Mouse (Mus musculus) midbrain, embryonic 12.5 days (tissue): ENCODE measurements around the gene Evc. TPM values are rescaled to one million over a fixed set of nuclear protein-coding genes. Genes with fewer than 3 reads are reported as not detected.
A peak's percentile ranks its signal among the peaks of the same experiment; 100 is the strongest.

ENCODE experiments used
- ATAC-seq: fragments of 200-750 bp; cut with Nextera tagmentation; 2 replicates; pipeline ENCODE4 v1.8.0; 2017; ENCODE audit warnings: low read depth, moderate TSS enrichment, moderate library complexity; ENCODE audit not compliant: low FRiP score
- H3K27ac ChIP-seq: fragments of 300-500 bp; sonication (generic); replicated peaks from 2 replicates; pipeline ENCODE4 v1.5.1; 2016; ENCODE audit warnings: mild to moderate bottlenecking
- H3K27me3 ChIP-seq: fragments of 300-500 bp; sonication (generic); 2 replicates; pipeline ENCODE4 v1.6.1; 2016; ENCODE audit warnings: mild to moderate bottlenecking
- H3K36me3 ChIP-seq: fragments of 300-500 bp; sonication (generic); 2 replicates; pipeline ENCODE4 v1.6.1; 2016
- H3K4me1 ChIP-seq: fragments of 300-500 bp; sonication (generic); 2 replicates; pipeline ENCODE4 v1.6.1; 2016
- H3K4me2 ChIP-seq: fragments of 300-500 bp; sonication (generic); replicated peaks from 2 replicates; pipeline ENCODE4 v1.6.1; 2016; ENCODE audit warnings: mild to moderate bottlenecking, moderate library complexity
- H3K4me3 ChIP-seq: fragments of 300-500 bp; sonication (generic); 2 replicates; pipeline ENCODE4 v1.5.1; 2016; ENCODE audit warnings: mild to moderate bottlenecking
- H3K9ac ChIP-seq: fragments of 300-500 bp; sonication (generic); replicated peaks from 2 replicates; pipeline ENCODE4 v1.6.1; 2016; ENCODE audit warnings: mild to moderate bottlenecking, moderate library complexity
- H3K9me3 ChIP-seq: fragments of 300-500 bp; sonication (generic); 2 replicates; pipeline ENCODE4 v1.6.1; 2016; ENCODE audit warnings: mild to moderate bottlenecking
- WGBS: fragments of 180-500 bp; shearing (Covaris S2); methylation state at CpG from one replicate; pipeline ENCODE4 v1.1.7; 2016; 5-methylcytosine and 5-hydroxymethylcytosine counted together
- polyA plus RNA-seq: library from polyadenylated mRNA; unstranded; fragments of >200 nt; fragmentation: Nextera tagmentation; extraction: Ambion mirVana; gene quantifications from 2 replicates; pipeline ENCODE4 v1.2.1, GENCODE M21; 2016

Gene Evc
- polyA plus RNA-seq, 1 experiment from 2014 or later, result 21.1 TPM

GRCm38 (mm10) chr5:37298370-37298769, 38.3 kb downstream of the Evc start:
- no peak for ATAC-seq

GRCm38 (mm10) chr5:37296717-37297116, 40.0 kb downstream of the Evc start:
- Histone ChIP-seq H3K9ac (no peak overlapping the region), H3K27ac (no peak overlapping the region), H3K4me1 (no peaks in the 10 kb centered on the region), H3K4me3 (no peak overlapping the region), H3K27me3 (no peaks in the 10 kb centered on the region), H3K36me3 (peaks cover 21% of the 10 kb centered on the region), H3K9me3 (no peaks in the 10 kb centered on the region), H3K4me2 (no peak overlapping the region)
- WGBS, result 80% methylated on average over 10 of the region's 10 CpGs
- no peak for ATAC-seq

More at GRCm38 (mm10) chr5:37298370-37298769, 38.3 kb downstream of the Evc start:
- Histone ChIP-seq H3K9me3 (no peaks in the 10 kb centered on the region), H3K27me3 (no peaks in the 10 kb centered on the region), H3K9ac (no peak overlapping the region), H3K4me1 (no peaks in the 10 kb centered on the region), H3K4me3 (no peak overlapping the region), H3K27ac (no peak overlapping the region), H3K36me3 (0 out of 2 replicates have a peak, but pooled peaks cover 15% of the 10 kb centered on the region), H3K4me2 (no peak overlapping the region)
- WGBS, result 21% methylated on average over 7 of the region's 7 CpGs

GRCm38 (mm10) chr5:37290983-37291382, 45.7 kb downstream of the Evc start:
- no peak overlapping the region for H3K27ac ChIP-seq
- WGBS, result 72% methylated on average over 9 of the region's 9 CpGs
- no peak for ATAC-seq
- H3K9me3 ChIP-seq, result no peaks in the 10 kb centered on the region
- no peak overlapping the region for H3K4me2 ChIP-seq
- no peak overlapping the region for H3K9ac ChIP-seq
- peaks cover 63% of the 10 kb centered on the region for H3K36me3 ChIP-seq
- H3K4me1 ChIP-seq, result no peaks in the 10 kb centered on the region
- no peaks in the 10 kb centered on the region for H3K27me3 ChIP-seq
- no peak overlapping the region for H3K4me3 ChIP-seq

- ATAC-seq, result peak; percentile 39; the same call in 1 of the 2 replicates
- WGBS, result 24% methylated on average over 3 of the region's 3 CpGs
- peaks cover 77% of the 10 kb centered on the region for H3K36me3 ChIP-seq
- no peaks in the 10 kb centered on the region for H3K4me1 ChIP-seq
- no peak overlapping the region for H3K9ac ChIP-seq
- H3K4me3 ChIP-seq, result no peak overlapping the region
- no peak overlapping the region for H3K4me2 ChIP-seq
- H3K27me3 ChIP-seq, result no peaks in the 10 kb centered on the region
- H3K27ac ChIP-seq, result no peak overlapping the region
- H3K9me3 ChIP-seq, result no peaks in the 10 kb centered on the region
Observed at GRCm38 (mm10) chr5:37289236-37289635, 47.5 kb downstream of the Evc start.

GRCm38 (mm10) chr5:37288374-37288773, 48.3 kb downstream of the Evc start:
- H3K4me2 ChIP-seq, result no peak overlapping the region
- WGBS, result 80% methylated on average over 3 of the region's 3 CpGs
- no peak overlapping the region for H3K9ac ChIP-seq
- H3K27me3 ChIP-seq, result no peaks in the 10 kb centered on the region
- peak; percentile 28; the same call in 1 of the 2 replicates for ATAC-seq
- no peaks in the 10 kb centered on the region for H3K9me3 ChIP-seq
- H3K27ac ChIP-seq, result no peak overlapping the region
- H3K4me3 ChIP-seq, result no peak overlapping the region
- no peaks in the 10 kb centered on the region for H3K4me1 ChIP-seq
- peaks cover 86% of the 10 kb centered on the region for H3K36me3 ChIP-seq

GRCm38 (mm10) chr5:37281021-37281420, 55.7 kb downstream of the Evc start:
- ATAC-seq, result no peak
- 92% methylated on average over 11 of the region's 11 CpGs for WGBS

GRCm38 (mm10) chr5:37263816-37264215, 72.9 kb downstream of the Evc start:
- WGBS, result 82% methylated on average over 6 of the region's 6 CpGs
- peaks cover 36% of the 10 kb centered on the region for H3K36me3 ChIP-seq
- no peak overlapping the region for H3K9ac ChIP-seq
- no peaks in the 10 kb centered on the region for H3K27me3 ChIP-seq
- no peak overlapping the region for H3K4me2 ChIP-seq
- H3K4me3 ChIP-seq, result no peak overlapping the region
- H3K27ac ChIP-seq, result no peak overlapping the region
- H3K9me3 ChIP-seq, result no peaks in the 10 kb centered on the region
- no peak for ATAC-seq
- H3K4me1 ChIP-seq, result peaks cover 21% of the 10 kb centered on the region

More at GRCm38 (mm10) chr5:37281021-37281420, 55.7 kb downstream of the Evc start:
- H3K9ac ChIP-seq, result no peak overlapping the region
- no peak overlapping the region for H3K27ac ChIP-seq
- no peak overlapping the region for H3K4me2 ChIP-seq
- no peaks in the 10 kb centered on the region for H3K9me3 ChIP-seq
- no peaks in the 10 kb centered on the region for H3K27me3 ChIP-seq
- no peaks in the 10 kb centered on the region for H3K4me1 ChIP-seq
- no peak overlapping the region for H3K4me3 ChIP-seq
- H3K36me3 ChIP-seq, result peaks cover 94% of the 10 kb centered on the region

- Histone ChIP-seq H3K9ac (no peak overlapping the region), H3K36me3 (peaks cover 17% of the 10 kb centered on the region), H3K4me2 (no peak overlapping the region), H3K4me3 (no peak overlapping the region), H3K27ac (no peak overlapping the region; the same call in 1 of the 2 replicates), H3K9me3 (no peaks in the 10 kb centered on the region), H3K4me1 (peaks cover 37% of the 10 kb centered on the region), H3K27me3 (no peaks in the 10 kb centered on the region)
- peak; percentile 36 for ATAC-seq
- WGBS, result 68% methylated on average over 5 of the region's 5 CpGs
Observed at GRCm38 (mm10) chr5:37261734-37262133, 75.0 kb downstream of the Evc start.

- Histone ChIP-seq H3K4me1 (peaks cover 51% of the 10 kb centered on the region), H3K9me3 (0 out of 2 replicates have a peak, but pooled peaks cover 3% of the 10 kb centered on the region), H3K27ac (no peak overlapping the region), H3K4me2 (no peak overlapping the region), H3K36me3 (peaks cover 6% of the 10 kb centered on the region; the same call in 1 of the 2 replicates), H3K9ac (no peak overlapping the region), H3K27me3 (no peaks in the 10 kb centered on the region), H3K4me3 (no peak overlapping the region)
- ATAC-seq, result no peak
- WGBS, result 63% methylated on average over 5 of the region's 5 CpGs
Observed at GRCm38 (mm10) chr5:37257243-37257642, 79.5 kb downstream of the Evc start.

GRCm38 (mm10) chr5:37256823-37257222, 79.9 kb downstream of the Evc start:
- Histone ChIP-seq H3K4me2 (no peak overlapping the region), H3K27me3 (no peaks in the 10 kb centered on the region), H3K27ac (no peak overlapping the region), H3K9me3 (0 out of 2 replicates have a peak, but pooled peaks cover 3% of the 10 kb centered on the region), H3K4me3 (no peak overlapping the region), H3K36me3 (peaks cover 6% of the 10 kb centered on the region; the same call in 1 of the 2 replicates), H3K9ac (no peak overlapping the region), H3K4me1 (peaks cover 47% of the 10 kb centered on the region)
- no peak for ATAC-seq
- WGBS, result 71% methylated on average over 7 of the region's 7 CpGs

GRCm38 (mm10) chr5:37254523-37254922, 82.2 kb downstream of the Evc start:
- Histone ChIP-seq H3K36me3 (peaks cover 6% of the 10 kb centered on the region; the same call in 1 of the 2 replicates), H3K9ac (no peak overlapping the region), H3K27ac (no peak overlapping the region), H3K4me3 (no peak overlapping the region), H3K9me3 (0 out of 2 replicates have a peak, but pooled peaks cover 3% of the 10 kb centered on the region), H3K4me2 (no peak overlapping the region), H3K4me1 (peaks cover 52% of the 10 kb centered on the region), H3K27me3 (no peaks in the 10 kb centered on the region)
- WGBS, result 88% methylated on average over 4 of the region's 4 CpGs
- ATAC-seq, result no peak

GRCm38 (mm10) chr5:37252101-37252804, 84.4 kb downstream of the Evc start:
- WGBS, result 87% methylated on average over 9 of the region's 9 CpGs
- no peak overlapping the region for H3K9ac ChIP-seq
- peaks cover 63% of the 10 kb centered on the region for H3K4me1 ChIP-seq
- H3K36me3 ChIP-seq, result peaks cover 6% of the 10 kb centered on the region; the same call in 1 of the 2 replicates
- H3K27me3 ChIP-seq, result no peaks in the 10 kb centered on the region
- no peak for ATAC-seq
- H3K4me3 ChIP-seq, result no peak overlapping the region
- H3K27ac ChIP-seq, result no peak overlapping the region
- H3K9me3 ChIP-seq, result 0 out of 2 replicates have a peak, but pooled peaks cover 3% of the 10 kb centered on the region
- no peak overlapping the region for H3K4me2 ChIP-seq
